Comparison of ENCODE assay signal across 9 mouse cellular contexts in the genomic region with DNA sequence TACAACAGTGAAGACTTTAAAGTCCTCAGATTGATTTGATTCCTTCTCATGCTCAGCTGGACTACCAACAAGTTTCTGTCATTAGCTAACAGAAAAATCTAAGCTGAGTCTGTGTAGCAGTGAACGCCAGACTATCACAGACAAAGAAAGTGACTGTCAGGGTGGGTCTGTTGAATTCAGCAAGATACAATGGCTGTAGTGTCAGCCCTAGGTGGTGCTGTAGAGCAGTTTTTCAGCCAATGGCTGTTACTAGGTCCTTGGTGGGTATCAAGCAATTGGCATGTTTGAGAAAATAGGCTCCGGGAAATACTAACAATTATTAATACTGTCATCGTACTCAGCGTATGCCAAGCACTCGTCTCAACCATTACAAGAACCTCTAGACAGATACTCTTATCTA.
DNase-seq lines count a peak whose midpoint lies in the region; ATAC-seq and TF ChIP-seq lines count a peak whose summit lies in the region.
"Had no signal": no experiment of that assay in that cellular context is flagged by ENCODE, and none has a peak within 500 bp of the region (broad histone marks: within the 10 kb centered on the region; RNA-seq: fewer than 3 reads in every experiment).

No protein-coding gene starts in this region.

- TF ChIP-seq CTCF in Patski (IDR thresholded peaks at IDR 0.05), result peak; percentile 59

- peak; percentile 17 to 39 for DNase-seq in cerebellum, adult 18-20 months
- no peak for DNase-seq in cerebellum, adult 8-10 months
- DNase-seq in layer of hippocampus, adult 11-12 months (ENCODE audit: low spot score), result peak; percentile 47
- no peak for DNase-seq in layer of hippocampus, adult 9-11 months
- no peak for DNase-seq in Patski (ENCODE audit: low read depth, low spot score)
- DNase-seq in spleen, adult 12 weeks (ENCODE audit: low spot score), result no peak

- no peak for ATAC-seq in Patski
- ATAC-seq in granulocyte monocyte progenitor cell, adult 5-6 weeks (replicated peaks; ENCODE audit: poor library complexity, severe bottlenecking), result peak; percentile 87
- ATAC-seq in megakaryocyte, adult 5-6 weeks (ENCODE audit: poor library complexity, severe bottlenecking), result peak; percentile 56; the same call in 1 of the 2 replicates

- in situ Hi-C loops in Patski (cut with MboI; ENCODE audit: low pct_unique_long_range_greater_than_20kb), result no loop called here

- peaks cover 5% of the 10 kb centered on the region for H3K27me3 ChIP-seq in Patski
- H3K27me3 ChIP-seq: limb, embryonic 13.5 days had no signal

- CTCF ChIA-PET in Patski (lab: Charles Lee), result interaction anchor here (1.0 to 1.2 kb wide), 2 partner anchors 30 to 68 kb away, joined by 3 read pairs; no protein-coding TSS in a partner anchor

- POLR2A ChIA-PET in Patski (lab: Charles Lee), result no interaction called here

Comparison
In these comparisons a context has a peak if more than half of its experiments do, and no peak if none do; other contexts are left out.
1. DNase-seq: peak in cerebellum, adult 18-20 months (2 of 2) and layer of hippocampus, adult 11-12 months (single experiment); none in cerebellum, adult 8-10 months (single experiment), layer of hippocampus, adult 9-11 months (single experiment), Patski (single experiment) and spleen, adult 12 weeks (single experiment).